Mouse (Mus musculus): Measurements from ENCODE around the gene Ptprg. TPM values are rescaled to one million over a fixed set of nuclear protein-coding genes. Genes with fewer than 3 reads are reported as not detected.

Gene Ptprg
- polyA plus RNA-seq, 1 experiment from 2014 or later, result 16.4 TPM

DNA sequence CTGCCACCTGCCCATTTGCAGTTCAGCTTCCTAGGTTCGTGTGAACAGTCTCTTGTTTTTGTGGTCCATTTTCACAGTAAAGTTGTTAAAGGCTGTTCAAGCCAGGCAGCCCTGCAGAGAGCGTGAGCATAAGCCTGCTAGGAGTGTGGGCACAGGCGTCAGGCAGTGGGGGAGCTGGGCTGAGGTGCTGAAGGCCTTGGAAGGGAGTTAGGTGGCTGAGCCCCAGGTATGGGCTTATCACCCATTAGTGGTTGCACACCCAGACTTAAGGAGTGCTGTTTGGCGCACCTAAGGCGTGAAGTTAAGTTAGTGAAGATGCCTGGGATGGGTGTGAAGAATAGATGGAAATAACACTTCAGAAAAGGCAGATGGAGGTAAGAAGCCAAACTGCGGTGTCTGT, 134.8 kb downstream of the Ptprg start:
- Histone ChIP-seq H3K4me3 (no peak overlapping the region), H3K4me1 (replicated peaks) (peaks cover 23% of the 10 kb centered on the region), H3K4me2 (no peak overlapping the region), H3K9me3 (replicated peaks) (no peaks in the 10 kb centered on the region), H3K27me3 (no peaks in the 10 kb centered on the region), H3K27ac (peak overlapping the region; percentile 58; the same call in 1 of the 2 replicates), H3K9ac (no peak overlapping the region), H3K36me3 (no peaks in the 10 kb centered on the region)
- 65% methylated on average over 6 of the region's 6 CpGs for WGBS
- ATAC-seq (replicated peaks; ENCODE audit: insufficient number of reproducible peaks, insufficient read depth, low FRiP score, low read depth), result no peak

DNA sequence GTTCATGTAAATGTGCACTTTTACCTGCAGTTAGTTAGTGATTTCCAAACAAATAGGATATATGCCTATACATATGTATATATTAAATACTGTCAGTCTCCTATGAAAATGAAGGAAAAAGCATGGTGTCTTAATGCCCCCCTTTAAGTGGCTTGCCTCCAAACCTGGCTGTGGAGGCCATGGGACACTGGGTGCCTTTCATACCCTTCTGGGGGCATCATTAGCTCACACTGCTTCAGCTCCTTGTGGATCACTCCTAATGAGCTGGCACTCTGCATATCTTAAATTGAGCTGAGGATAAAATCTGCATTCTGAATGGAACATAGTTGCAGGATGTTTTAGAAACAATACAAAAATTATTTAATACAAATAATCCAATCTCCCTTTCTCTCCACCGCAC, 136.7 kb downstream of the Ptprg start:
- no peaks in the 10 kb centered on the region for H3K27me3 ChIP-seq
- no peak for ATAC-seq (replicated peaks; ENCODE audit: insufficient number of reproducible peaks, insufficient read depth, low FRiP score, low read depth)
- no peaks in the 10 kb centered on the region for H3K36me3 ChIP-seq
- no peak overlapping the region for H3K27ac ChIP-seq
- H3K4me2 ChIP-seq, result no peak overlapping the region
- no peaks in the 10 kb centered on the region for H3K9me3 ChIP-seq (replicated peaks)
- H3K4me1 ChIP-seq (replicated peaks), result peaks cover 11% of the 10 kb centered on the region
- H3K9ac ChIP-seq, result no peak overlapping the region
- H3K4me3 ChIP-seq, result no peak overlapping the region
- WGBS, result 94% methylated on average over 1 of the region's 1 CpGs

DNA sequence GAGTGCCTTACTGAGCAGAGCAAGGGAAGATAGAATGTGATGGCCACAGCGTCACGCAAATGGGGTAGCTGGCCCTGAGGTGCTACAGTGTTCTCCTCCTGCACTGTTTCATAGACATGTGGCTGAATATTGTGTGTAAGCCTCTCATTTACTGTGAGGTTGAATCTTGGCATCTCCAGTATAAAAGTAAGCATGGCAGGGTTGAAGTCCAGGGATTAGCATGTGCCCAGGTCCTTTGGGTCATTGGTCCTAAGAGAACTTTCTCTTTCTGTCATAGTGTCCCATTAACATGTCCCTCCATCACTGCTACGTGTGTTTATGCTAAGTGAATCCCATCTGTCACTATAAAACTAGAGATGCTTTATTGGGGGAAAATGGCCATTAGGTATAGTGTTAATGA, 138.2 kb downstream of the Ptprg start:
- Histone ChIP-seq H3K9ac (no peak overlapping the region), H3K9me3 (replicated peaks) (no peaks in the 10 kb centered on the region), H3K27me3 (no peaks in the 10 kb centered on the region), H3K4me3 (no peak overlapping the region), H3K27ac (no peak overlapping the region), H3K4me1 (replicated peaks) (peaks cover 11% of the 10 kb centered on the region), H3K4me2 (no peak overlapping the region), H3K36me3 (no peaks in the 10 kb centered on the region)
- whole genome bisulfite sequencing, result 93% methylated on average over 3 of the region's 3 CpGs
- ATAC-seq (replicated peaks; ENCODE audit: insufficient number of reproducible peaks, insufficient read depth, low FRiP score, low read depth), result no peak

DNA sequence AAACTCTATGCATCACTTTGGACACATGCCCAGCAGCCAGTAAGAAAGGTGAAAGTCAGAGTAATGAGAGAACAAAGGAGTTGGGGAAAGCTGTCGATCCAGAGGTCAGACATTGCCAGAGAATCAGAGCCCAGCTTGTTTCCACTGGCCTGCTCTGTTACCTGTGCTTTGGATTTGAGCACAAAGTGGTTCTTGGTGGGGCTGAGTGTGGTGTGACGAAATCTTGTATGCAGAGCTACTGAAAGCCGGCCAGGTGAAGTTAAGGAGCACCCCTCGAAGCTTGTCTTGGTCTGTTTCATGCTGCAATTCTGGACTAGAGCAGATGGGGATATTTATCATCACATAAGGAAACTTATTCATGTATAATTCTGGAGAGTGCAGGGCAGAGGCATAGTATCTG, 145.5 kb downstream of the Ptprg start:
- no peaks in the 10 kb centered on the region for H3K36me3 ChIP-seq

DNA sequence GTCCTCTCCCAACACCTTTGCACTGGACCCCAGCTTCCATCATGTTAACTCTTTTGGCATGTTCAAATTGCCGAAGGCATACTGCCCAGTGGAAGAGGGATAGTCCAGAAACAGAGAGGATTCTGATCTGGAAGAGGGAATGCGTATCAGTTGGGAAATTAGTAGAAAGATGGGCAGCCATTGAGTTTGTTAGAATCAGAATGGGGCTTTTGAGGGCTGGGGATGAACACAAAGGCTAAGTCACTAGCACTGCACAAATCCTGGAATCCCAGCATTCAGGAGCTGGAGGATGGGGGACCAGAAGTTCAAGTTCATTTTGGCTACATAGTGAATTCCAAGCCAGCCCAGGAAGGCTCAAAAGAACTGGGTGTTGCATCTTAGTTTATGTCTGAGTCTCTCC, 146.3 kb downstream of the Ptprg start:
- H3K9ac ChIP-seq, result no peak overlapping the region
- 91% methylated on average over 2 of the region's 2 CpGs for WGBS

More for the DNA sequence above, 145.5 kb downstream of the Ptprg start:
- no peak overlapping the region for H3K27ac ChIP-seq
- H3K4me1 ChIP-seq (replicated peaks), result peaks cover 24% of the 10 kb centered on the region
- no peak overlapping the region for H3K4me2 ChIP-seq
- no peak overlapping the region for H3K9ac ChIP-seq
- no peak for ATAC-seq (replicated peaks; ENCODE audit: insufficient number of reproducible peaks, insufficient read depth, low FRiP score, low read depth)
- H3K27me3 ChIP-seq, result no peaks in the 10 kb centered on the region
- 69% methylated on average over 4 of the region's 4 CpGs for WGBS
- H3K9me3 ChIP-seq (replicated peaks), result no peaks in the 10 kb centered on the region
- H3K4me3 ChIP-seq, result no peak overlapping the region

DNA sequence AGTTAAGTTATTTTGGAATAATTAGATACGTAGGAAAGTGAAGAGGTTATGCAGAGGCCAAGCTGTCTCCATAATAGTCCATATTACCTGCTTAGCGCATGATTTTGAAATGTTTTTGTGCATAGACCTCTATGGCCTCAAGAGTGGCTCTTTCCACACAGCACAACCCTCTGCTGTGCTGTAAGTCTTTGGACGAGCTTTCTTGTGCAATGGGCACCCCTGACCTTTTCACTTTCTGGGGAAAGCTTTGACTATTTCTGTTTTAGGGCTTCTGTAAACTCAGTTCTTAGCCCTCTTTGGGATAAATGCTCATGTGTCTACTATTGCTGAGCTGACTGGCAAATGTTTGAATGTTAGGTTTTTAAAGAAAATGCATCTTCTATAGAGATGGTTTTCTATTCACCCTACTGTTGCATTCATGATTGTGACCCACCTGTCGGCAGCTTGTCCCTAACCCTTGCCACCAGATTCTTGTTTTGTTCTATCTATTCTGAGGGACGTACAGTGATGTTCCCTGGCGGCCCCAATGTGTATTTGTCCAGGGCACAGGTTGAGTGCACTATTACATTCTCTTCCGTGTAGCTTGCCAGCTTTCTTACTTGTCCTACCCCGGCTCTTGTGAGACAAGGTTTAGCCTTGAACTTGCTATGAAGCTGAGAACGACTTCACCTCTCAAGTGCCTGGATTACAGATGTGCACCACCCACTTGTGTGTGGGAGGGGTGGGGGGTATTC, 148.4 kb downstream of the Ptprg start:
- H3K9me3 ChIP-seq (replicated peaks), result no peaks in the 10 kb centered on the region
- H3K4me3 ChIP-seq, result no peak overlapping the region
- no peak overlapping the region for H3K27ac ChIP-seq
- H3K4me1 ChIP-seq (replicated peaks), result peaks cover 30% of the 10 kb centered on the region
- H3K36me3 ChIP-seq, result no peaks in the 10 kb centered on the region
- no peak overlapping the region for H3K4me2 ChIP-seq
- 66% methylated on average over 9 of the region's 9 CpGs for WGBS
- ATAC-seq (replicated peaks; ENCODE audit: insufficient number of reproducible peaks, insufficient read depth, low FRiP score, low read depth), result no peak
- no peaks in the 10 kb centered on the region for H3K27me3 ChIP-seq
- no peak overlapping the region for H3K9ac ChIP-seq

More for the DNA sequence above, 146.3 kb downstream of the Ptprg start:
- no peaks in the 10 kb centered on the region for H3K36me3 ChIP-seq
- no peaks in the 10 kb centered on the region for H3K9me3 ChIP-seq (replicated peaks)
- H3K4me1 ChIP-seq (replicated peaks), result peaks cover 24% of the 10 kb centered on the region
- H3K27me3 ChIP-seq, result no peaks in the 10 kb centered on the region
- H3K27ac ChIP-seq, result no peak overlapping the region
- no peak for ATAC-seq (replicated peaks; ENCODE audit: insufficient number of reproducible peaks, insufficient read depth, low FRiP score, low read depth)
- no peak overlapping the region for H3K4me3 ChIP-seq
- no peak overlapping the region for H3K4me2 ChIP-seq

DNA sequence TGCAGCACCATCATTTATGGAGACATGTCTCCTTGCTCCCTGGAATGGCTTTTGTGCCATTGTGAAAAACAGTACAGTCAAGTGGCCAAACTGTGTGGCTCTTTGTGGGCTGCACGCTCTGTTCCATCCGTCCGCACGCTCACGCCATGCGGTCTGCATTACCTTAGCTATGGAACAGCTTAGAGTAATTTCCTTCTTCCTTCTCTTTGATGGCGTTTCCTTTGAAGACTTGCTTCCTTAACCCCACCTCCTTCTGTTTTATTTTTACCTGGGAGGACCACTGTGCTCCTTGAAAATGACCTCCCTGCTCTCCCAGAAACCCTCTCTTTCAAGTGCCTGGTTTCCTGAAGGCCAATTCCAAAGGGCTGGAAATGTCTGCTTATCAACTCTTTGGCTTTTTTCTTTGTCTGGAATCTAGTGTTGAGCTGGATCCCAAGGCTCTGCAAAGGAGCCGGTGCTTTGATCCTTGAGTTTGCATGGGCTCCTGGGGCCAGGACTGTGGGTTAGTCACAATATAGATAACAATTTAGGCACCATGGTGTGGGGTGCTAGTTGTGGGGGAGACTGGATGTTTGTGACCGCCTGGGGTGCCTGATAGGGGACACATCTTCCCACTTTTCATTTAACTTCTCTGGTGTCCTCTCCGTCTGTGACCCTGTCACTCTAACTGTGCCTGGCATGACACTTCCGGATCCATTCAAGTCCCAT, 149.6 kb downstream of the Ptprg start:
- H3K4me3 ChIP-seq, result no peak overlapping the region
- no peaks in the 10 kb centered on the region for H3K9me3 ChIP-seq (replicated peaks)
- no peak for ATAC-seq (replicated peaks; ENCODE audit: insufficient number of reproducible peaks, insufficient read depth, low FRiP score, low read depth)
- H3K27me3 ChIP-seq, result no peaks in the 10 kb centered on the region
- WGBS, result 68% methylated on average over 11 of the region's 11 CpGs
- H3K4me2 ChIP-seq, result no peak overlapping the region
- no peaks in the 10 kb centered on the region for H3K36me3 ChIP-seq
- no peak overlapping the region for H3K27ac ChIP-seq
- peaks cover 30% of the 10 kb centered on the region for H3K4me1 ChIP-seq (replicated peaks)
- no peak overlapping the region for H3K9ac ChIP-seq

DNA sequence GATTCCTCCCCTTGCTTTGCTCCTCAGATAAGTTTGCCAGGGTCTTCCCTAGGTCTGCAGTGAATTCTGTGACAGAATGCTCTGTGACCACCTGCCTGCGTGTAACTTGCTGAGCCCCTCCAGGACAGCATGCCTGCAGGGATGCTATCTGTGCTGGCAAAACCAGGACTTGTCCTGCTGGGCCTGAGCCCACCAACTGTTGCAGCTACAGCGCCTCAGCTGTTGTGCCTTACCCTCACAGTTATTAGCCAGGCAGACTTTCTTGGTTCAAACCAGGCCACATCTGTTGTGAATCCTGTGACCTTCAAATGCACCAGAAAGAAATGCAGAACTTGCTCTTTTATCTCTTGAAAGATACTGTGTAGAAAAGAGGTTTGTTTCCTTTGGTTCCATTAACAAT, 151.5 kb downstream of the Ptprg start:
- ATAC-seq (replicated peaks; ENCODE audit: insufficient number of reproducible peaks, insufficient read depth, low FRiP score, low read depth), result no peak
- 48% methylated on average over 2 of the region's 2 CpGs for WGBS

DNA sequence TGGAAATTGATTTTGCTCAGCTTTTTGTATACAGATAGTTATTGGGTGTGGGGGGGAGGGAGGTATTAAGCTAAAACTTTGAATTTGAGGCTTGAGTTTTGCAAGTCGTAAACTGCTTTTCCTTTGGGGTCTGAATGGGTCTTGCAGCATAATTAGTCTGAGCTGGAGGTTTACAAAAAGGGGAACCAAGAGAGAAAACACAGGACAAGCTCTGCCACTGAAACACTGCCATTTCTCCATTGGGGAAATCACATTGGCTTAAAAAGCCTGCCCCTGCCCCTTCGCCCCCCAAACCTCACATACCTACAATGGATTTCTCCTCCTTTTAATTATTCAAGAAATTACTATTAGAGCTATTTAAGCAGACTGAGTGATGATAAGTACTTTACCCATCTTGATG, 156.0 kb downstream of the Ptprg start:
- Histone ChIP-seq H3K4me2 (no peak overlapping the region), H3K9me3 (replicated peaks) (no peaks in the 10 kb centered on the region), H3K4me3 (no peak overlapping the region), H3K27me3 (no peaks in the 10 kb centered on the region), H3K9ac (no peak overlapping the region), H3K27ac (no peak overlapping the region), H3K4me1 (replicated peaks) (peaks cover 12% of the 10 kb centered on the region), H3K36me3 (no peaks in the 10 kb centered on the region)
- ATAC-seq (replicated peaks; ENCODE audit: insufficient number of reproducible peaks, insufficient read depth, low FRiP score, low read depth), result no peak
- 91% methylated on average over 2 of the region's 2 CpGs for WGBS

More for the DNA sequence above, 151.5 kb downstream of the Ptprg start:
- Histone ChIP-seq H3K9ac (no peak overlapping the region), H3K4me3 (no peak overlapping the region), H3K36me3 (no peaks in the 10 kb centered on the region), H3K4me1 (replicated peaks) (peaks cover 23% of the 10 kb centered on the region), H3K4me2 (no peak overlapping the region), H3K27me3 (no peaks in the 10 kb centered on the region), H3K27ac (no peak overlapping the region), H3K9me3 (replicated peaks) (no peaks in the 10 kb centered on the region)

DNA sequence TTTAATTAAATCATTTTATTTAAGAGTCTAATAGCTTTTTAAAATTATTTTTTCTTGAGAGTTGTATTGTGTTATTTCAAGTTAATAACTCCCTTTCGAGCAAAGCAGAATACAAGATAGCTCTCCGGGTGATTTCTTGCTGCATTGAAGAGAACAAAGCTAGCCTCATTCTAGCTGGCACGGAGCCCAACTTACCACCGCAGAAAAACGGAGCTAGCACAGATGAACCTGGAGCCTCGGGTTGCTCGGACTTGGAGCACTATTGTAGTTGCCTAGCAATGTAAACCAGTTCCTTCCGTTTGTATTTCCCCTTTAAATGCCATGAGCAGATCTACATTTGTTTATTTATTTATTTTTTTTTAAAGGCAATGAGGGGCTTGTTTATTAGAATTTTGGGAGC, 156.5 kb downstream of the Ptprg start:
- H3K27me3 ChIP-seq, result no peaks in the 10 kb centered on the region
- no peak overlapping the region for H3K27ac ChIP-seq
- no peak overlapping the region for H3K9ac ChIP-seq
- H3K4me3 ChIP-seq, result no peak overlapping the region
- peaks cover 11% of the 10 kb centered on the region for H3K4me1 ChIP-seq (replicated peaks)
- no peaks in the 10 kb centered on the region for H3K9me3 ChIP-seq (replicated peaks)
- no peaks in the 10 kb centered on the region for H3K36me3 ChIP-seq
- WGBS, result 32% methylated on average over 8 of the region's 8 CpGs
- ATAC-seq (replicated peaks; ENCODE audit: insufficient number of reproducible peaks, insufficient read depth, low FRiP score, low read depth), result no peak
- no peak overlapping the region for H3K4me2 ChIP-seq

DNA sequence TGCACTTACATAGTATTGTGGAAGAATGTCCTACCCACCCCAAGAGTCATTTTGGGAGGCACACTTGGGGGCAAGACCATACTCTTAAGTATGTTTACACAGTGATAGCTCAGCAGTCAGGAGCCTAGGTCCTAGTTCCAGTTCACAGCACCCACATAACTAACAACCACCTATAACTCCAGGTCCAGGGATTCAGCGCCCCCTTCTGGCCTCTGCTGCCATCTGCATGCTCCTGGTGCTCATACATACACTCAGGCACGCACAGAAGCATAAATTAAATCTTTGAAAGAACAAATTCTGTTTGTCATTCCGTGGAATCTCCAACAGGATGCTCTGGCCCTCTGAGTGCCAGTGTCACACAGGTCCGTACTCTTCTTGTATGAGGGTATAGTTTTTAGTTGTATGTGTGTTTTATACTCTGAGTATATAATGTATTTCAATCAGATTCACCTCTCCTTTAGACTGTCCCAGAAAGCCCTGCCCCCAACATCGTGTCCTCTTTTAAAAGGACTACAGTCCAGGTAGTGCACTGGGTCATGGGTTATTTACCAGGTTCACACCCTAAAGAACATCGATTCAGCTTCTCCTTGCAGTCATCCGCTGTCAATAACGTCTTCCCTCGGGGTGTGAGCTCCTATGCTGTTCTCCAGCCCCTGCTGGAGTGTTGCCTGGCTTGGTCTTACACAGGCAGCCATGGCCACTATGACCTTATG, 157.2 kb downstream of the Ptprg start:
- WGBS, result 89% methylated on average over 9 of the region's 9 CpGs
- H3K9ac ChIP-seq, result no peak overlapping the region
- no peak for ATAC-seq (replicated peaks; ENCODE audit: insufficient number of reproducible peaks, insufficient read depth, low FRiP score, low read depth)
- H3K27me3 ChIP-seq, result no peaks in the 10 kb centered on the region
- no peak overlapping the region for H3K4me3 ChIP-seq
- no peaks in the 10 kb centered on the region for H3K36me3 ChIP-seq
- H3K4me1 ChIP-seq (replicated peaks), result peaks cover 7% of the 10 kb centered on the region; the same call in 1 of the 2 replicates
- H3K4me2 ChIP-seq, result no peak overlapping the region
- no peak overlapping the region for H3K27ac ChIP-seq
- H3K9me3 ChIP-seq (replicated peaks), result no peaks in the 10 kb centered on the region

Measured in heart, embryonic 15.5 days (tissue).